30 mouse cellular contexts compared by ENCODE assay signal in genomic region chr1:87537008-87537407, GRCm38 (mm10). TPM values are rescaled to one million over a fixed set of nuclear protein-coding genes. Genes with fewer than 3 reads are reported as not detected.
"Had no signal": no experiment of that assay in that cellular context is flagged by ENCODE, and none has a peak within 500 bp of the region (broad histone marks: within the 10 kb centered on the region; RNA-seq: fewer than 3 reads in every experiment).

No protein-coding gene starts in this region.

- H3K27me3 ChIP-seq: heart, embryonic 15.5 days; hindbrain, embryonic 13.5 days; hindbrain, embryonic 15.5 days; kidney, embryonic 15.5 days; limb, embryonic 13.5 days; limb, embryonic 15.5 days; liver, embryonic 12.5 days had no signal

- ATAC-seq: hindbrain, postnatal 0 days; intestine, postnatal 0 days; liver, embryonic 12.5 days had no signal

- H3K36me3 ChIP-seq: heart, embryonic 13.5 days; heart, embryonic 15.5 days; hindbrain, embryonic 13.5 days; hindbrain, embryonic 15.5 days; kidney, embryonic 15.5 days; limb, embryonic 13.5 days; limb, embryonic 15.5 days had no signal

- DNase-seq: gastrocnemius, postnatal 14 days; gastrocnemius, postnatal 36 days; heart, adult 11 months; heart, adult 2 months; heart, postnatal 14 days; heart, postnatal 36 days; kidney, adult 2 months; kidney, adult 9 months; kidney, postnatal 14 days; kidney, postnatal 36 days; layer of hippocampus, adult 9-11 months; layer of hippocampus, postnatal 36 days; left cerebral cortex, postnatal 4 days had no signal

- H3K4me3 ChIP-seq: heart, adult 2 months; heart, embryonic 13.5 days; heart, embryonic 15.5 days; hindbrain, embryonic 13.5 days; hindbrain, embryonic 15.5 days; kidney, embryonic 15.5 days; limb, embryonic 13.5 days; limb, embryonic 15.5 days; liver, embryonic 12.5 days had no signal

- H3K4me1 ChIP-seq: heart, embryonic 13.5 days; heart, embryonic 15.5 days; hindbrain, embryonic 13.5 days; hindbrain, embryonic 15.5 days; limb, embryonic 13.5 days; limb, embryonic 15.5 days; liver, embryonic 12.5 days had no signal

- H3K27ac ChIP-seq: heart, adult 2 months; heart, embryonic 13.5 days; heart, embryonic 15.5 days; hindbrain, embryonic 13.5 days; hindbrain, embryonic 15.5 days; hindbrain, postnatal 0 days; kidney, embryonic 15.5 days; kidney, postnatal 0 days; limb, embryonic 13.5 days; limb, embryonic 15.5 days; liver, embryonic 12.5 days; liver, embryonic 14.5 days had no signal

- H3K9me3 ChIP-seq: heart, embryonic 13.5 days; heart, embryonic 15.5 days; hindbrain, embryonic 13.5 days; hindbrain, embryonic 15.5 days; kidney, embryonic 15.5 days; limb, embryonic 13.5 days; limb, embryonic 15.5 days; liver, embryonic 12.5 days had no signal

- H3K9ac ChIP-seq: heart, embryonic 13.5 days; heart, embryonic 15.5 days; hindbrain, embryonic 13.5 days; hindbrain, embryonic 15.5 days; kidney, embryonic 15.5 days; limb, embryonic 13.5 days; limb, embryonic 15.5 days; liver, embryonic 12.5 days; liver, embryonic 14.5 days had no signal

- H3K4me2 ChIP-seq: heart, embryonic 11.5 days; heart, embryonic 13.5 days; heart, embryonic 15.5 days; hindbrain, embryonic 13.5 days; hindbrain, embryonic 15.5 days; kidney, embryonic 15.5 days; limb, embryonic 13.5 days; limb, embryonic 15.5 days; liver, embryonic 12.5 days had no signal

RNA-seq across cellular contexts. Expression of gene Neu2, which starts 27.3 kb away (rescaled TPM):
- total RNA-seq: heart, adult 2 months; heart, postnatal 14 days; heart, postnatal 36 days; hematopoietic stem cell, adult 5-6 weeks had no signal
- polyA plus RNA-seq: heart, embryonic 11.5 days; heart, embryonic 13.5 days; heart, postnatal 0 days; hindbrain, embryonic 11.5 days; limb, embryonic 11.5 days; limb, embryonic 13.5 days; limb, embryonic 15.5 days had no signal

RNA-seq across cellular contexts. Expression of gene Ngef, which starts 36.7 kb away (rescaled TPM):
- total RNA-seq: hematopoietic stem cell, adult 5-6 weeks had no signal
